Mouse (Mus musculus) kidney, postnatal 0 days (tissue): ENCODE data around the gene Itga4. TPM values are rescaled to one million over a fixed set of nuclear protein-coding genes. Genes with fewer than 3 reads are reported as not detected.

Experiments used
- ATAC-seq: fragments of 200-750 bp; cut with Nextera tagmentation; replicated peaks from 2 replicates; pipeline ENCODE4 v1.8.0; 2017; ENCODE audit warnings: low read depth, moderate number of reproducible peaks, moderate TSS enrichment, moderate library complexity; ENCODE audit not compliant: low FRiP score
- DNase-seq: peaks from one replicate; pipeline ENCODE4 v3.0.0-alpha.2; 2016; ENCODE audit warnings: low spot score
- H3K27ac ChIP-seq: fragments of 300-500 bp; sonication (generic); 2 replicates; pipeline ENCODE4 v1.5.1; 2014; ENCODE audit warnings: mild to moderate bottlenecking
- H3K27me3 ChIP-seq: fragments of 300-500 bp; sonication (generic); 2 replicates; pipeline ENCODE4 v1.6.1; 2014; ENCODE audit warnings: low read length, mixed read lengths; ENCODE audit not compliant: insufficient read depth
- H3K36me3 ChIP-seq: fragments of 300-500 bp; sonication (generic); 2 replicates; pipeline ENCODE4 v1.6.1; 2014; ENCODE audit warnings: low read length, mixed read lengths; ENCODE audit not compliant: insufficient read depth
- H3K4me1 ChIP-seq: fragments of 300-500 bp; sonication (generic); replicated peaks from 2 replicates; pipeline ENCODE4 v1.6.1; 2014; ENCODE audit warnings: antibody characterized with exemption, low read length, mixed read lengths; ENCODE audit not compliant: insufficient read depth
- H3K4me2 ChIP-seq: fragments of 300-500 bp; sonication (generic); 2 replicates; pipeline ENCODE4 v1.6.1; 2014; ENCODE audit warnings: mild to moderate bottlenecking, low read length, moderate library complexity, mixed read lengths
- H3K4me3 ChIP-seq: fragments of 300-500 bp; sonication (generic); replicated peaks from 2 replicates; pipeline ENCODE4 v1.5.1; 2014; ENCODE audit warnings: low read depth, low read length
- H3K9ac ChIP-seq: fragments of 300-500 bp; sonication (generic); 2 replicates; pipeline ENCODE4 v1.6.1; 2014; ENCODE audit warnings: low read depth, low read length
- H3K9me3 ChIP-seq: fragments of 300-500 bp; sonication (generic); replicated peaks from 2 replicates; pipeline ENCODE4 v1.6.1; 2016; ENCODE audit warnings: low read length, inconsistent platforms, mixed read lengths
- CTCF ChIP-seq: IDR thresholded peaks from 2 replicates; pipeline ENCODE4 v1.5.1; 2016; ENCODE audit warnings: antibody characterized with exemption, low read depth, mild to moderate bottlenecking, moderate library complexity
- WGBS: fragments of 180-500 bp; shearing (Covaris S2); extraction: QIAGEN DNeasy Blood & Tissue Kit; methylation state at CpG from one replicate; pipeline ENCODE4 v1.1.7; 2014; 5-methylcytosine and 5-hydroxymethylcytosine counted together
- polyA plus RNA-seq: library from polyadenylated mRNA; unstranded; fragments of >200 nt; fragmentation: Nextera tagmentation; extraction: Ambion mirVana; gene quantifications from 2 replicates; pipeline ENCODE4 v1.2.1, GENCODE M21; 2015

Gene Itga4
- polyA plus RNA-seq, 1 experiment from 2014 or later = 1.8 TPM

DNA sequence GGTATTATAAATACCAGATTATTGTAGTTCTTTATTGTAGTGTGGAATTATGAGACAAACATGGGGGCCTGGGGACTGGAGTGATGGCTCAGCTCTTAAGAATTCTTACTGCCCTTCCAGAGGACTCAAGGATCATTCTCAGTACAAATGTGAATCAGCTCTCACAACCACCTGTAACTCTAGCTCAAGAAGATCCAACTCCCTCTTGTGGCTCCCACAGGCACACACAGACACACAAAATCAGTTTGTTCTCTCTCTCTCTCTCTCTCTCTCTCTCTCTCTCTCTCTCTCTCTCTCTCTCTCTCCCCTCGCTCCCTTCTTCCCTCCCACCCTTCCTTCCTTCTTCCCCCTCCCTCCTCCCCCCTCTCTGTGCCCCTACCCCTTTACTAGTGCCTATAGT lies 80.9 kb downstream of the Itga4 start:
- H3K27me3 ChIP-seq = no peaks in the 10 kb centered on the region

DNA sequence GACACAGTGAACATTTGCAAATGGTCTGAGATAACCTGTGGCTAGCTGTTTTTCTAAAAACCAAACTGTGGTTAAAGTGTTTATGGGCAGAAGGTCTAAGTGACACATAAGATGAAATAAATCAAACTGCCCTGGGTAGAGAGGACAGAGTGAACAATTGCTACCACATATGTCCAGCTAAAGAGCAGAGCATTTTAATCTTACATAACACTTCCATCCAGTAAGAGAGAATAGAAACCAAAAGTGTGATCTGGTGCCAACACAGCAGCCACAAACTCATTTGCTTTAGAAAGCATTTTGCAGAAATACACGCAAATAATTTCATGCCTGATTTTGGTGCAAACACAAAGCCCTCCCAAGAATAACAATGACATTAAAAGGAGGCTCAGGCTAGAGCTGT lies 83.8 kb downstream of the Itga4 start:
- Histone ChIP-seq H3K4me1 (no peaks in the 10 kb centered on the region), H3K4me2 (no peak overlapping the region), H3K9me3 (no peaks in the 10 kb centered on the region), H3K27ac (no peak overlapping the region), H3K9ac (no peak overlapping the region), H3K36me3 (no peaks in the 10 kb centered on the region), H3K4me3 (no peak overlapping the region), H3K27me3 (no peaks in the 10 kb centered on the region)
- 59% methylated on average over 1 of the region's 1 CpGs for WGBS
- DNase-seq (no peak), ATAC-seq (no peak)
- TF ChIP-seq CTCF = no peak

More for the DNA sequence above, 80.9 kb downstream of the Itga4 start:
- TF ChIP-seq CTCF = peak; percentile 38; the same call in 1 of the 2 replicates
- H3K27ac ChIP-seq = no peak overlapping the region
- H3K9ac ChIP-seq = no peak overlapping the region
- H3K4me1 ChIP-seq = no peaks in the 10 kb centered on the region
- no peaks in the 10 kb centered on the region for H3K36me3 ChIP-seq
- H3K9me3 ChIP-seq = no peaks in the 10 kb centered on the region
- no peak overlapping the region for H3K4me3 ChIP-seq
- ATAC-seq (no peak), DNase-seq (no peak)
- 67% methylated on average over 1 of the region's 1 CpGs for WGBS
- no peak overlapping the region for H3K4me2 ChIP-seq

DNA sequence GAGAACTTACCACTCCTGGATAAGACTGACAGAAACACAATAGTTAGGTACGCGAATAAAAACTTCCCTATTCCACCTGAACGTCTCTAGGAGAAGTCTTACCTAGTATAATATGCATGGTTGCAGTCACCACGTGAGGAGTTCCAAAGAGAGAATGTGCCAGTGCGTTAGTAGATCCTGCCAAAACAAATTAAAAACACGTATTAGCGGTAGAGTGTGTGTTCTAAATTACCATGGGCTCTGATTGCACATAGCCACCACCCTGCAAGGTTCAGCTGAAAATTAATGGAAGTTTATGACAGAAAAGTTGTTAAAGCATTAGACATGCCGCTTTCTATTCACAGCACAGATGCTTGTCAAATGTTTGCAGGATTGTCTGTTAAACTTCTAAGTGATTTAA lies 87.9 kb downstream of the Itga4 start:
- 81% methylated on average over 8 of the region's 8 CpGs for WGBS
- H3K9ac ChIP-seq = no peak overlapping the region
- no peak for TF ChIP-seq CTCF
- H3K36me3 ChIP-seq = no peaks in the 10 kb centered on the region
- ATAC-seq = no peak
- no peak overlapping the region for H3K4me2 ChIP-seq
- no peak overlapping the region for H3K4me3 ChIP-seq
- H3K27me3 ChIP-seq = no peaks in the 10 kb centered on the region
- no peak for DNase-seq
- no peaks in the 10 kb centered on the region for H3K4me1 ChIP-seq
- no peaks in the 10 kb centered on the region for H3K9me3 ChIP-seq
- no peak overlapping the region for H3K27ac ChIP-seq

DNA sequence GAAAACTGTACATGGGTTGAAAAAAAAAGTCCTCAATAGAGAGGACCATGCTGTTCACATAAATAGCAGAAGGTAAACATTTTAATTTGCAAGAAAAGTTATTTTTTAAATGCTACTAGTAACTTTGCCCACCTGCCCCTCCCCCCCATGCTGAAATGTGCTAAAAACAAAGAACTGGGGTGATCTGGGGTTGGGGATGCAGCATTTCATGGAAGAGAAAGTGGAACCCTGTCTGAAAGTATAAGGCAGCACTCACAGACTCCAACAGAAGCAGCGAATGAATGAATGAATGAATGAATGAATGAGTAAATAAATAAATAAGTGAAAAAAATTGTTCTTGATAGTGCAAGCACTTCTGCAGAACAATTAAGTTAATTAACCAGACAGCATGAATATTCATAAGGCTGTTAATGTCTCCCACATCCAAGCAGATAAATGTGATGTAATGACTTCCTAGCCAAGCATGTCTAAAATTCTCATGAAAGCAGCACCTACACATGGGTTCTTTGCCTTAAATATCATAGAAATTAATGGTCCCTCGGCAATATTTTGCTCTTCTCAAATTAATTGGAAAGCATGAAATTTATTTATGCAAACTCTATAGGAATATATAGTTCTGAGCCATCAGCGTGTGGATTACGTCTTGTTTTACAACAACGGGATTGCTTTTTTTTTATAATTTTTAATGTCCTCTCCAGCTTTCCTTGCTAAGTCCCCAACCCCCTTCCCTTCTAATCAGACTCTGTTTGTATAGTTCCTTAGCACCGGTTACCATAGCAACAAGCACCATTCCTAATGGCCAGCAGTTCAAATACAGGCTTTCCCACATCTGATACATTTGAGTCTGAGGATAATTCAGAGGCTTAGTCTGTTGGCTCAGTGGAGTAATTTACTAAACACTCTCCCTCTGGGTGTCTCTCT lies 96.2 kb downstream of the Itga4 start:
- H3K4me3 ChIP-seq = no peak overlapping the region
- no peak overlapping the region for H3K9ac ChIP-seq
- TF ChIP-seq CTCF = no peak
- H3K27me3 ChIP-seq = no peaks in the 10 kb centered on the region
- 81% methylated on average over 6 of the region's 6 CpGs for WGBS
- H3K4me2 ChIP-seq = no peak overlapping the region
- H3K27ac ChIP-seq = no peak overlapping the region
- ATAC-seq (no peak), DNase-seq (no peak)
- no peaks in the 10 kb centered on the region for H3K36me3 ChIP-seq
- H3K4me1 ChIP-seq = no peaks in the 10 kb centered on the region
- H3K9me3 ChIP-seq = no peaks in the 10 kb centered on the region

DNA sequence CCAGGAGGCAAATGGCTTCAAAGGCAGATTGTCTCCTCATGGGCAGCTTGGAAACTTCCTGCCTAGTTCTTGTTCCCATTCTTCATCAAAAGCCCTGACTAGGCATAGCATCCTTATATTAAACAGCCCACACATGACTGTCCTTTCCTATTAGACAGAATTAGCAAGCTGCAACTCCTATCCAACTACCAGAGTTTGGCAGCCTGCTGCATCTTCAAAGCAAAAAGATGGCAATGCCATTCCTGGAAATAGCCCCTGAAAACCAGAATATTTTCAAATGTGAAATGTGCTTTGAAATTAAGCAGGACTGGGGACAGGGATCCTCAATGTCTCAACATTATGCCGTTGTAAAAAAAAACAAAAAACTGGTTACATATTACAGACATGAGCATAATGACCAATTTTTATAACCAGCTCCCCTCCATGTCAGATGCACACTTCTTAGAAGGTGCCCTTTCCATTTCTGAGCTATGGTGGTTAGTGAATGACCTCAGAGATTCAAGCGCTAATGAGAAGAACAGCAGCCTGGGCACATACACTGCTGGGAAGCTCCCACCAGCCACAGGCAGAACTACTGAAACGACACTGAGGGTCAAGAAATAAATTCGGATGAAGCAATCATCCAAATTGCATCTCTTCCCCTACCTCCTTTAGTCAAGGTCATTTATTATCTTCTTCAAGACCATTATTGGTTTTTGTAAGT lies 97.0 kb downstream of the Itga4 start:
- no peak for DNase-seq
- Histone ChIP-seq H3K4me2 (no peak overlapping the region), H3K27ac (no peak overlapping the region), H3K9me3 (no peaks in the 10 kb centered on the region), H3K36me3 (no peaks in the 10 kb centered on the region), H3K4me1 (no peaks in the 10 kb centered on the region), H3K4me3 (no peak overlapping the region), H3K9ac (no peak overlapping the region), H3K27me3 (no peaks in the 10 kb centered on the region)
- 78% methylated on average over 4 of the region's 4 CpGs for WGBS
- ATAC-seq = no peak
- no peak for TF ChIP-seq CTCF

DNA sequence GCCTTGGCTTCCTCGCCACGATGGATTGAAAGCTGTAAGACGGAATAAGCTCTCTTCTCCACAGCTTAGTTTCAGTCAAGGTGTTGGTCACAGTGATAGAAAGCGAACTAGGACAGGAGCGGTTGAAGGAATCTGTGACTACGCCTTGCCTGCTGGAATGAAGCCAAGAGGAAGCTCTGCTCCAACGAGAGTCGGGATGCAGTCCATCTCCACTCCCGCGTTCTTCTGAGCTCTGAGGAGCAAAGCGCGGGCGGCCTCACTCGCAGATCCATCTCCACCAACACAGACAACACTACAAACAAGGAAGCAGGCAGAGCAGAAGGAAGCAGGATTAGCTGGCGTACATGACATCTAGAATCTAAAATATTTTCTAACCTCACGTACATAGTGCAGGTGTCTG lies 99.5 kb downstream of the Itga4 start:
- Histone ChIP-seq H3K9me3 (no peaks in the 10 kb centered on the region), H3K27me3 (no peaks in the 10 kb centered on the region), H3K4me3 (no peak overlapping the region), H3K4me2 (no peak overlapping the region), H3K36me3 (no peaks in the 10 kb centered on the region), H3K9ac (no peak overlapping the region), H3K4me1 (no peaks in the 10 kb centered on the region), H3K27ac (no peak overlapping the region)
- WGBS = 87% methylated on average over 16 of the region's 16 CpGs
- DNase-seq (no peak), ATAC-seq (no peak)
- no peak for TF ChIP-seq CTCF
